Mouse (Mus musculus) hindbrain, embryonic 11.5 days (tissue): ENCODE measurements around the gene Olfr1079. TPM values are rescaled to one million over a fixed set of nuclear protein-coding genes. Genes with fewer than 3 reads are reported as not detected.
"Not testable (repeated sequence)": the region's sequence is repeated elsewhere in the genome, so short reads cannot be mapped to it uniquely, and the experiment has no call there.

Experiments
- ATAC-seq: fragments of 200-750 bp; cut with Nextera tagmentation; 2 replicates; pipeline ENCODE4 v1.8.0; 2017; ENCODE audit warnings: mild to moderate bottlenecking, moderate TSS enrichment, moderate library complexity; ENCODE audit not compliant: low FRiP score
- DNase-seq: peaks from one replicate; pipeline ENCODE4 v3.0.0-alpha.2; 2015; ENCODE audit warnings: low spot score
- H3K27ac ChIP-seq: fragments of 300-500 bp; sonication (generic); 2 replicates; pipeline ENCODE4 v1.5.1; 2014; ENCODE audit warnings: mild to moderate bottlenecking, low read depth, low read length
- H3K27me3 ChIP-seq: fragments of 300-500 bp; sonication (generic); 2 replicates; pipeline ENCODE4 v1.6.1; 2014; ENCODE audit warnings: mild to moderate bottlenecking, low read length, moderate library complexity, mixed read lengths; ENCODE audit not compliant: control insufficient read depth, insufficient read depth
- H3K36me3 ChIP-seq: fragments of 300-500 bp; sonication (generic); 2 replicates; pipeline ENCODE4 v1.6.1; 2014; ENCODE audit warnings: mild to moderate bottlenecking, low read length, moderate library complexity, mixed read lengths; ENCODE audit not compliant: control insufficient read depth, insufficient read depth
- H3K4me1 ChIP-seq: fragments of 300-500 bp; sonication (generic); replicated peaks from 2 replicates; pipeline ENCODE4 v1.6.1; 2014; ENCODE audit warnings: low read length, mixed read lengths; ENCODE audit not compliant: control insufficient read depth, insufficient read depth
- H3K4me2 ChIP-seq: fragments of 300-500 bp; sonication (generic); replicated peaks from 2 replicates; pipeline ENCODE4 v1.6.1; 2014; ENCODE audit warnings: mild to moderate bottlenecking, low read depth, low read length
- H3K4me3 ChIP-seq: fragments of 300-500 bp; sonication (generic); 2 replicates; pipeline ENCODE4 v1.5.1; 2014; ENCODE audit warnings: low read depth, low read length
- H3K9ac ChIP-seq: fragments of 300-500 bp; sonication (generic); 2 replicates; pipeline ENCODE4 v1.6.1; 2014; ENCODE audit warnings: low read depth, low read length
- H3K9me3 ChIP-seq: fragments of 300-500 bp; sonication (generic); 2 replicates; pipeline ENCODE4 v1.6.1; 2016; ENCODE audit warnings: low read length; ENCODE audit not compliant: control insufficient read depth
- WGBS: fragments of 180-500 bp; shearing (Covaris S2); extraction: QIAGEN DNeasy Blood & Tissue Kit; methylation state at CpG from one replicate; pipeline ENCODE4 v1.1.7; 2014; 5-methylcytosine and 5-hydroxymethylcytosine counted together
- polyA plus RNA-seq: library from polyadenylated mRNA; unstranded; fragments of >200 nt; fragmentation: Nextera tagmentation; extraction: Ambion mirVana; gene quantifications from 2 replicates; pipeline ENCODE4 v1.2.1, GENCODE M21; 2014

The Olfr1079 gene
- polyA plus RNA-seq, result not detected in 2 replicates

DNA sequence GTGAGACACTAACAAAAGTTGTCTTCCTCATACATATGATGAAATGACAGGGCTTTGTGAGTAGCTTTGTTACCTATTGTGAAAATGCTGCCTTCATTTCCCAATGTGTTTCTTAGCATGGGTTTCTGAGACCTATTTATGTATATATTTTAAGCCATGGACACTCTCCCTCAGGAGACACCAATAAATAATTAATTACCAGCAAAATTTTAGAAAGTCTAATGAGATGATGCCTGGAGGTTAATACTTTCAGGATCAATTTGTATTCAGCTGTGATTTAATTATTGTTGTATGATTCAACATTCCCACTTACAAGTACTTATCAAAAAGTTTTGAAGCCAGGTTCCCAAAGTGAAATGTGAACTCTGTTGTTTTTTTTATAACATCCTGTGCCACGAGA, at the start of gene Olfr1079:
TSS of gene Olfr1079 (minus strand) at position 101 of the 400 bp plus-strand sequence.
- DNase-seq (no peak), ATAC-seq (no peak)
- 70% methylated on average over 1 of the region's 1 CpGs for WGBS

GRCm38 (mm10) chr2:86558135-86558534, 15.9 kb upstream of the Olfr1079 start, which contains the start of gene Olfr1080:
TSS of gene Olfr1080 (minus strand) at chr2:86558235.
- not testable (repeated sequence) for H3K4me1 ChIP-seq, H3K36me3 ChIP-seq, ATAC-seq, H3K9ac ChIP-seq, H3K27ac ChIP-seq, H3K9me3 ChIP-seq, H3K27me3 ChIP-seq, DNase-seq, H3K4me3 ChIP-seq, H3K4me2 ChIP-seq

More for the DNA sequence above, at the start of gene Olfr1079:
- Histone ChIP-seq H3K4me1 (no peaks in the 10 kb centered on the region), H3K4me2 (no peak within 1 kb of the TSS), H3K27ac (no peak within 1 kb of the TSS), H3K36me3 (no peaks in the 10 kb centered on the region), H3K9ac (no peak within 1 kb of the TSS), H3K27me3 (no peaks in the 10 kb centered on the region), H3K9me3 (no peaks in the 10 kb centered on the region), H3K4me3 (no peak within 1 kb of the TSS)

DNA sequence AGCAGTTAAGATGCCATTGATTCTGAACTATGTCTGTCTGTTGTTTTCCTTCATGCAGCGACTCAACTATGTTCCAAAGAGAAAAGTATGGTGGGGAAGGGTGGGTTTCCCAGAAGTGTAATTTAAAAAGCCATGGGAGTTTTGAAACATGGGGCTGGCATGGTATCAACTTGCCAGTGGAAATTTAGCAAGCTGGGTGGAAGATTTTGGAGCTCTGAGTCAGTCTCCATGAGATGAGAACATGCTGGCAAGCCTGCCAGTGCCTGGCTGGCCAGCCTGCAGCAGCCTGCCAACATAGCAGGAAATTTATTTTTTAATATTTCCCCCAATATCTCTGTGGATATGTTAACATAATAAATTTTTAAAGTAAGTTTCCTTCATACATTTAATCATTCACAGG, 11.3 kb downstream of the Olfr1079 start:
- H3K4me1 ChIP-seq, result no peaks in the 10 kb centered on the region
- 85% methylated on average over 1 of the region's 1 CpGs for WGBS
- H3K36me3 ChIP-seq, result no peaks in the 10 kb centered on the region
- H3K9ac ChIP-seq, result no peak overlapping the region
- H3K4me3 ChIP-seq, result no peak overlapping the region
- DNase-seq, result no peak
- ATAC-seq, result no peak
- H3K27ac ChIP-seq, result no peak overlapping the region
- no peaks in the 10 kb centered on the region for H3K9me3 ChIP-seq
- no peak overlapping the region for H3K4me2 ChIP-seq
- H3K27me3 ChIP-seq, result no peaks in the 10 kb centered on the region

DNA sequence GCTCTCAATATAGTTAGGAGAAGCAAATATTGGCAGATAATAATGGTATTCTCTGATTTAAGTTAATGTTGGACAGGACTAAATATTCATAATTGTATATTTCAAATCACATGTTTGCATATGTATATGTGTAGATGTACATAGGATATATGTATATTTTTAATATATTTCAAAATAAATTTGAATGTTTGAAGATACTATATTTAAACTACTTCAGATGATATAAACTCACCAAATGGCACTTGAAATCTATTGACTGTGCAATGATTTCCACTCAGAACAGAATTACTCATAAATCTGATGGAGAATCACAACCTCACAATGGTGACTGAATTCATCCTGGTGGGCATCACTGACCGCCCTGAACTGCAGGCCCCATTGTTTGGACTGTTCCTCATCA, 34.1 kb downstream of the Olfr1079 start, which contains the start of gene Olfr1076:
TSS of gene Olfr1076 (plus strand) at position 301 of the 400 bp plus-strand sequence.
- H3K9ac ChIP-seq, result no peak within 1 kb of the TSS
- no peaks in the 10 kb centered on the region for H3K36me3 ChIP-seq
- H3K4me1 ChIP-seq, result no peaks in the 10 kb centered on the region
- ATAC-seq, result no peak
- WGBS, result 80% methylated on average over 1 of the region's 1 CpGs
- H3K4me3 ChIP-seq, result no peak within 1 kb of the TSS
- no peak within 1 kb of the TSS for H3K4me2 ChIP-seq
- H3K9me3 ChIP-seq, result no peaks in the 10 kb centered on the region
- no peak for DNase-seq
- no peaks in the 10 kb centered on the region for H3K27me3 ChIP-seq
- H3K27ac ChIP-seq, result no peak within 1 kb of the TSS

DNA sequence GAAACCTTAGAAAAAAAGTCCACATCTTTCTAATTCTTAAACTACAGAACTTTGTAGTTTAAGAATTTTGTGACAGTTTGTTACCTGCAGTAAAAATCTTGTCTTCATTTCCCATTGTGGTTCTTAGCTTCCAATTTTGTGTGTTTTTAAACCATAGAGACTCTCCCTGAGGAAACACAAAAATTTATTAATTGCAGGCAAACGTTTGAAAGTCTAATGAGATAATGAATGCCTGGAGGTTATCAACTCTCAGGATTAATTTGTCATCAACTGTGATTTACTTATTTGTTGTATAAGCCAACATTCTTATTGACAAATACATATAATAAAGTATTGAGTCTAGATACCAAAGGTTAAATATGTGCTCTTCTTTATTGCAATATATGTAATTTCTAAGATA, 55.0 kb downstream of the Olfr1079 start, which contains the start of gene Olfr228:
TSS of gene Olfr228 (minus strand) at position 101 of the 400 bp plus-strand sequence.
- H3K4me1 ChIP-seq, result no peaks in the 10 kb centered on the region
- no peak for DNase-seq
- no peak within 1 kb of the TSS for H3K27ac ChIP-seq
- H3K27me3 ChIP-seq, result no peaks in the 10 kb centered on the region
- no peaks in the 10 kb centered on the region for H3K36me3 ChIP-seq
- ATAC-seq, result no peak
- no peak within 1 kb of the TSS for H3K4me3 ChIP-seq
- no peak within 1 kb of the TSS for H3K9ac ChIP-seq
- H3K9me3 ChIP-seq, result no peaks in the 10 kb centered on the region
- H3K4me2 ChIP-seq, result no peak within 1 kb of the TSS
- WGBS, result 62% methylated on average over 1 of the region's 1 CpGs

Other genes with a start within 250 kb of the Olfr1079 start
- not detected in 2 replicates for gene Olfr1053, start 227.2 kb downstream of the Olfr1079 start, polyA plus RNA-seq
- not detected in 2 replicates for gene Olfr1054, start 207.0 kb downstream of the Olfr1079 start, polyA plus RNA-seq
- not detected in 2 replicates for gene Olfr1055, start 192.2 kb downstream of the Olfr1079 start, polyA plus RNA-seq
- gene Olfr1056, start 180.0 kb downstream of the Olfr1079 start, polyA plus RNA-seq, result not detected in 2 replicates
- gene Olfr1057, start 164.1 kb downstream of the Olfr1079 start, polyA plus RNA-seq, result not detected in 2 replicates
- gene Olfr1058, start 153.9 kb downstream of the Olfr1079 start, polyA plus RNA-seq, result not detected in 2 replicates
- not detected in 2 replicates for gene Olfr1061, start 128.4 kb downstream of the Olfr1079 start, polyA plus RNA-seq
- not detected in 2 replicates for gene Olfr1062, start 115.7 kb downstream of the Olfr1079 start, polyA plus RNA-seq
- gene Olfr1065, start 91.9 kb downstream of the Olfr1079 start, polyA plus RNA-seq, result not detected in 2 replicates
- gene Olfr1066, start 86.2 kb downstream of the Olfr1079 start, polyA plus RNA-seq, result not detected in 2 replicates
- gene Olfr228, start 55.1 kb downstream of the Olfr1079 start, polyA plus RNA-seq, result not detected in 2 replicates
- gene Olfr1076, start 34.0 kb downstream of the Olfr1079 start, polyA plus RNA-seq, result not detected in 2 replicates
- not detected in 2 replicates for gene Olfr1080, start 15.8 kb upstream of the Olfr1079 start, polyA plus RNA-seq
- not detected in 2 replicates for gene Olfr1082, start 56.5 kb upstream of the Olfr1079 start, polyA plus RNA-seq
- not detected in 2 replicates for gene Olfr1084, start 97.2 kb upstream of the Olfr1079 start, polyA plus RNA-seq
- not detected in 2 replicates for gene Olfr1085, start 119.5 kb upstream of the Olfr1079 start, polyA plus RNA-seq
- gene Olfr1086, start 137.6 kb upstream of the Olfr1079 start, polyA plus RNA-seq, result not detected in 2 replicates
- not detected in 2 replicates for gene Olfr1087, start 155.9 kb upstream of the Olfr1079 start, polyA plus RNA-seq
- gene Olfr1089, start 191.2 kb upstream of the Olfr1079 start, polyA plus RNA-seq, result not detected in 2 replicates
- gene Olfr1090, start 216.5 kb upstream of the Olfr1079 start, polyA plus RNA-seq, result not detected in 2 replicates
- not detected in 2 replicates for gene Olfr1093, start 240.0 kb upstream of the Olfr1079 start, polyA plus RNA-seq